Mouse (Mus musculus): ENCODE data around the gene Chd6.

The Chd6 gene

DNA sequence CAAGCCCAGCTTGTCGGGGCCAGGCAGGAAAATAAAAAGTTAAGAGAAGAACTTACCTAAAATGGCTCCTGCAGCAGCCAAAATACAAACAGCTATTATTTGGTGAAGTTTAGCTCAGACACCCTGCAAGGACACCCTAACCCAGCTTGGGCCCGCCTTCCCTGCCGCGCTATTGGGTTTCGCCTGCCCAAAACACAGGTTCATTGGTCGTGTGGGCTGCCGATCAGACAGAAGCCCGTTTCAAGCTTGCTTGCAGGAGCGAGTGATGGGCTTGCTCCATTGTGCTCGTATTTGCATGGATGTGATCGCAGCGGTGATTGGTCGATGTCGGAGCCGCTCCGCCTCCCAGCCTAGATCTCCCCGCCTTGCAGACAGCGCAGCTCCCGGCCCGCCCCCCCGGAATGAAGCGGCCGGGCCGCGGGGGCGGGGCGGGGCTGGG lies at the start of gene Chd6:
TSS of gene Chd6 (minus strand) at position 143 of the 439 bp plus-strand sequence.
- CTCF ChIA-PET = no interaction called here

DNA sequence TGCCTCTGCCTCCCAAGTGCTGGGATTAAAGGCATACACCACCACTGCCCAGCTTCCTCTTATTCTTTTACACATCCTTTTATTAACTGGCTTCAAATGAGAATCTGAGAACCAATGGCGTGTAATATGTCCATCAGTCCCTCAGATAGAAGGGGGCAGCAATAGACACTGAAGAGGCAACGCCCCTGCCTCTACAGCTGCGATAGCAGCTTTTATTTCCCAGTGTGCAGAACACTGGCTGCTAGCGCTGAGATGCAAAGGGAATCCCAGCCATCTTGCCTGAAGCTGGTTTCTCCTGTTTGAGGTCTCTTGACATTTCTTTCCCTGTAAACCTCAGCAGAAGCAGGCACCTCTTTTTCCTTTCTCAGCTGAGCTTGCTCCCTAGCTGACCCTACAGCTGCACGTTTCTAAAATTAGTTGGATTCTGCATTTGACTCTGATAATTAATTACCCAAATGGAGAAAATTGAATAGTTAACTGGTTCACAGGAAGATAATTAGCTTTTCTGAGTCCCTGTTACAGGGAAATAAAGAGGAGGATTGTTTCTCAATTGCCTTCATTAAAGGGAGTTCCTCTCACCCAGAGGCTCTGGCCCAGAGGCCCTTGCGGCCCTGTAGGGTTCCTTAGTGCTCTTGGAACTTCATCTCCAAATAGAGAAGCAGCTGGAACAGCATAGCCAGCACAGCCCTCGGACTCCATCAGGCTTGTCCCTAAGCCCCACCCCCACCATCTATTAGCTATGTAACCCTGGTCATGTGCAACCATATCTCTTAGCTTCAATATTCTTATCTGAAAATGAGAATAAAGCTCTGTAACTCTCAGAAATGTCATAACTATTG lies 41.3 kb upstream of the Chd6 start:
- CTCF ChIA-PET = no interaction called here

DNA sequence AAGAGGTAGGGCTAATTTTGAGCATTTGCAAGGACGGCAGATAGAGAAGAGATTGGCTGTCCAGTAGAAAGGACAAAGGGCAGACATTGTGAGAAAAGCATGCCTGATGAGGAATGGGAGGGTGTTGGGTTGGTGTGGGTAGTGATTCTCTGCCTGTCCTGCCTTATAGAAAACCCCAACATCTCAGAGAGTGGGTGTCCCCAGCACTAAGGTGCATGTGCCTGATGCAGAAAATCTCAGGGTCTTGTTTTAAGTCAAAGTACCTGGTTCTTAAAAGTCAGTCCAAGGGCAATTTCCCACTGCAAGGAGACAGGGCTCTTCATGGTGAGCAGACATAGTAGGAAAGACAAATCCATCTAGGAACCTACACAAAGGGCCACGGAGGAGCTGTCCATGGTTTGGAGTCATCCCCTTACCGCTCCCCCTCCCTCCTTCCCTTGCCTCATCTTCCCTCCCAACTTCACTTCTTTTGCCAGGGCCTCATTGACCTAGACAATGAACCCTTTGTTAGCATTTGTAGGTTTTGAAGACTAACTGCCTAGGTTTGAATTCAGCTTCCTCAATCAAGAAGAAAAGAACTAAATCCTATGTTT lies 39.6 kb upstream of the Chd6 start:
- CTCF ChIA-PET = no interaction called here

DNA sequence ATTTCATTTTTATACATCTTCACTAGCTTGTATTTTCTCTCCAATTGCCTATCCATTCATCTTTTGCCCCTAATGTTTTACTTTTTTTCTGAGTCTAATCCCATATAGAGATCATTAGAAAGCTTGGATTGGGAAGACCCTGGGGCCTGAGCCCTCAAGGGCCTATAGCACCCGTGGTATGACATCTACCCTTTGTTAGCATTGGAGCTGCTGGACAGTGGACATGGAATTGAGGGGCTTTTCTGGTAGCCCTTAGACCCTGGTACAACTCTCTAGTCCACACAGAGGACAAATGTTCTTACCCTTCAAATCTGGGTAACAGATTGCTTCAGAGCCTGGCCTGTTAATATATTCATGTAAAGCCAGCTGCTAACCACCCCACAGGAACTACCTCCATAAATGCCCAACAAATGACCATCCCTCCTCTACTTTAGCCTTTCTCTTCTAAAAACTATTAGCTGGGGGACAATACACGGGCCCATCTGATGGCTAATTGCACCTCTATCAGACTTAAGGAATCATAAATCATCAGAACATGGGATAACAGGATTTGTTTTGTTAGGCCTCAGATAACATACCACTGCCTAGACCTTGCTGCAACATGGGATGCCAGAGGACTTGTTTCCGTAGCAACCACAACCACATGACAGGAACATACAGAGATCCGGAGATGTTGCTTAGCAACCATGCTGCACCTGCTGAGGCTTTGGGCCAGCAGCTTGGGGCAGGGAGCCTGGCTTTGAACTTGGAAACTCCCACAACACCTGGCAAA lies 39.0 kb upstream of the Chd6 start:
- CTCF ChIA-PET = no interaction called here

DNA sequence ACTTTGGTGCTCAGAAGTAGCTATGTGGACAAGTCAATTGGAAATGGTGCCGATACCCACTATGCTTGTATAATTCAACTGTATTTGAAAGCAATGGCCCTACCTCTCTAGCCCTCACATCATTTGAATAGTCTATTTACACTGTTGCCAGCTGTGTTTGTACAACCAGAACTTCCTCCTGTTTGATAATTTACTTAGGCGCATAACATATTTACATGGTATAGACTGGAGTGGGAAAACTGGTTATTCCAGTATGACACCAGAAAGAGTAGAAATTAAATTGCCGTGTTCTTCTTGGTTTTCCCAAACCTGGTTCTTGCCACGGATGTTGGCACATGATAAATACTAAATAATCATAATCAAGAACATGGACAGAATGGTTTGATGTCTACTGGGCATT lies 35.9 kb upstream of the Chd6 start:
- CTCF ChIA-PET = no interaction called here

DNA sequence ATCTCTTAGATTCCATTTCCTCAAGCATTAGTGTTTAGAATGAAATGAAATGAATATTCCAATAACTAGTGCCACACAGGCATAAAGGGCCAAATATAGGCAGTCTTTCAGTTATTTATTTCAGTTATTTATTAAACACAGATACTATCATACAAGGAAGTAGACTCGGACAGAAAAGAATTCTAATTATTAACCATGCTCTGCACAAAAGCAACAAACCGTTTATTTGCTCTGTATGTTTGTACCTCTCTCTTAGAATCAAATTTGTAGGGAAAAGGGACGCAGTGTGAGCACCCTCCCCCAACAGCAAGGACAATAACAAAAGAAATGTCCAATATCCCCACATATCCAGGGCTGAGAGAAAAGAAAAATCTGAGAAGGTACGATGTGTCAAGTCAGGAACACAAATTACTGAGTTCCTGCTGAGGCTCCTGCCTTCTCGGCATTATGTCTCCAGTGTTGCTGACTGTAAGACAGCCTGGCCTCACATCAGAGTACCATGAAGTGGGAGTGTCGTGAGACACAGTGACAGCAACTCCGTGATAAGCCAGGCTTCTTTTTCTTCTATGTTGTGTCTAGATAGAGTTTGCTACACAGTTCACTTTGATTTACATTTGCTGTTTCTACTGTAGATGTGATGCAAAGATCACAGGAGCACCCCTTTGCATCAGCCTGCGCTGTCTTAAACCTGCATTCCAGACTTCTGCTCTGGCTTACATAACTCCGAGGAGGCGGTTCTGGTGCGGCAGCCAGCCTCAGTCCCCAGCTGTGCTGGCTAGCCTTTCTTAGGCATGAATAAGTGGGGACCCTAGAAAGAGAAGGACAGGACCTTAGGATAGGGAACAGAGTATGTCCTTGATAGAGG lies 30.0 kb upstream of the Chd6 start:
- CTCF ChIA-PET = no interaction called here

DNA sequence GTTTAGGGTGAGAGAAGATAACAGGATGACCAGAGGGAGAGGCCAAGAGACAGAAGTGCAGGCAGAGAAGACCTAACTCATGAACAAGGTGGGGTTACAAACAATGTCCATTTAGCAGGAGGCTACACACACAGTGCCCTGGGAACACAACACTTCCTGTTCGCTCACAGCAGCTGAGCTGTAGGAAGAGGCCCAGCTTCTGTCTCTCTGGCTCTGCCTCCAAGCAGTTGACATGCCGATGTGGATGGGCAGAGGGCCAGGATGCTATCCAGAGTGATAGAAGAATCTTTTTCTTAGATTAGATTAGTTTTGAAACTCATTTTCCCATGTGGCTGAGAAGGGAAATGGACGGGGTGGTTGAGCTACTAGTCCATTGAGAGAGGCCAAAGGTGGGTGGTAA lies 28.1 kb upstream of the Chd6 start:
- CTCF ChIA-PET = no interaction called here

DNA sequence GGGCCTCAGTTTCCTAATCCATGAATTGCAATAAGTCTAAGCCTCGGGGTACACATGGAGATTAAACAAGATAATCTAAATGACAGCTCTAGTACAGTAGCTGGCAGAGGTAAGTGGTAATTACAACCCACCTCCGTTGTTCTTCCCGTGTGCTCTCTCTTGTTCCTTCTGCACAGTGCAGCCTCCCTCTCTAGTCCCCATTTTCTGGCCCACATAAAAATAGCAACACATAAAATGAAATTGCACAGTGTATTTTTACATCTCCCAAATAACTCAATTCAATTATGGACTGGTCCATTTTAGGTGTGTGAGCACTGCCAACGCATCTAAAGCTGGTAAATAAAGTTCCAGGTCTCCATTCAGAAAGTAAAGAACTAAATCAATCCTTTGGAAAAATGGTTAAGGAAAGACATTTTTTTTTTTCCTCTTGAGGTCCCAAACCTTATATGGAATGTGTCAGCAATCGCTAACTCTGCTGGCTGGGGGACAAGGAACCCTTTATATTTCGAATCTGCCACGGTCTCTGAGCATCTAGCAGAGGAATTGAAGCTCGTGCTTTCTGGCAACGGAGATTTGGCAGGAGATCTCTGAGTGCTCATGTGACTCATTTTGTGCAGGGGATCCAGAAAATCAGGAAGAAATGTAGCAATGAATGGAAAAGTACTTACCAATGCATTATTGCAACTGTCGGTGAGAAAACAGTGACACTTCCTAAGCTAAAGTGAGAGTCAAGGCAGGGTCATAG lies 19.7 kb upstream of the Chd6 start:
- CTCF ChIA-PET = interaction anchor here (0.7 kb wide), 1 partner anchor 526 kb away, joined by 3 read pairs; no protein-coding TSS in a partner anchor

DNA sequence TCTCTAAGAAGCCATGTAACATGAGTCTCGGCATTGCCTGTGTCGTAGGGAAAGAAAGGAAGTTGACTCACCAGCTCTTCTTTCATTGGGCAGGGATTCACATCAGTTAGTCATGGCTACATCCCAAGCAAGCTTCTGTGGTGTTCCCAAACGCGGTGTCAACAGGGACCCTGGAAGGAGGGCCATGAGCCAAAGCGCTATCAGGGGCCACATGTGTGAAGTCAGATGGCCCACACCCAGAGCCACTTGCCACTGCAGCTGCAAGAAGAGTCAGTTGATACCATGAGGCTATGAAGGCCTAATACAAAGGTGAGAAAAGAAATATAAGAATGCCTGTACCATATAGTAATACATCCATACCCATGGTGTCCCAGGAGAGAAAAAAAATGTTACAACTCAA lies 3.1 kb upstream of the Chd6 start:
- CTCF ChIA-PET = no interaction called here

DNA sequence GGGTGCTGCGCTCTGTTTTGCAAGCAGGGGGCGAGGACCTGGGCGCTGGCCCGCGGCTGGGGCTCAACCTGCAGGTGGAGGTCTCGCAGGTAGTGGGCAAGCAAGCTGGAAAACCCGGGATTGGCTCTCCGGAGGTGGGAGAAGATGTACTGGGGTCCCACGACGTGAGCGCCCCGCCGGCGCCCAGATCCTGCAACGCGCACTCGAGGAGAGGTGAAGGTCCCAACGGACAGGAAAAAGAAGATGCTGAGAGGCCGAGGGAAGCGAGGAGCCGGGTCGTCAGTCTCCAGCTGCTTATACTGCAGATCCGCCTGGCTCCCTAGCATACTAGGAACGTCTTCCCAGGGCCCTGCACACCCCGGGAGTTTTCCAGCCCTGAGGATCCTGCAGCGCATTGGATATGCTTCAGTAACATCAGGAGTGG lies 535 bp upstream of the Chd6 start:
- CTCF ChIA-PET = no interaction called here

DNA sequence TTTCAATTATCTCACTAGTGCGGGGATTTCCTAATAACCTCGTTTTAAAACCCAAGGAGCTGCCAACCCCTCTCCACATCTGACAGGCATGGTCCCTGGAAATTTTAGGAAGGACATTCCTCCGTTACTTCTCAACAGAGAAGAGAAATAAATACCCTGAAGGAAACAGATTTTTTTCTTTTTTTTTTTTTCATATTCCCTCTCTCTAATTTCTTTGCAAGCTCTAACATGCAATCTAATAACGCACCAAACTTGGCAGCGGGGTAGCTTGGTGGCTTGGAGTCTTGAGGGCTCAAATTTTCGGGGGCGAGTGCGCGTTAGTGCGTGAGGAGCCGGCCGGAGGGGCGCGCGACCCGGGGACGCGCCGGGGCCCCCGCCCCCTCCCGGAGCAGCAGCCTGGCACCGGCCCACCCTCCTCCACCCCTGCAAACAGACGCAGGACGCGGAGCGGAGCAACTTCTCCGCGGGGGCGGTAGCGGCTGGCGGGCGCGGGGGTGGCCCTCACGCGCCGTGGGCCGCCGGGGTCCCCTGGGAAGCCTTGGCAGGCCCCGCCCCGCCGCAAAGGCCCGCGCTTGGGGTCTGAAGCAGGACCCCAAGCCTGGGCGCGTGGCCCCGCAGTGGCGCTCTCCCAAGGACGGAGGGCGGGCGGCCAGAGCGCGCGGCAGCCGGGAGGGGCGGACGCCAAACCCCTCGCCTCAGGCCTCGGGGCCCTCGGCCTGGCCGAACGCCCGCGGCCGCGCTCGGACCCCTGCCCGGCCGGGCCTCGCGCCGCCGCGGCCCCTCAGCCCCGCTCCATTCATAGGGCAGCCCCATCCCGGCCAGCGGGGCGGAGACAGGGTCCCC lies 569 bp downstream of the Chd6 start:
- CTCF ChIA-PET = interaction anchor here (0.6 kb wide), 1 partner anchor 260 kb away, joined by 3 read pairs; no protein-coding TSS in a partner anchor

DNA sequence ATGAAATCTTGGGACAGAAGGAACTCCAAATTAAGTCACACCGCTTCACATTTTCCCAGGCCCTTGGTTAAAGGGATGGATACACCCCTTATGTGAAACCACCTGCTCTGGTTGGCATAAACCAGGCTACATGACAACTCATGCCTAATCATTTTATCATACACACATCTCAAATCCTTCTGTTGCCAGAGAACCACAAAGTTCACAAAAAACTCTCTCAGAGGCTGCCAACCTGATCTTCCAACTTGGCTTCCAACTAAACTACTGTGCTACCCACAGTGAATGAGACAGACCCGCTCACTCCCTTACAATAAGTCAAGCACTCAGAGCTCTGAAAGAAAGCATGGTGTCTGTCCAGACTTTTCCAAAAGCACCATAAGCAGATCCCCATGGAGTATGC lies 1.6 kb downstream of the Chd6 start:
- CTCF ChIA-PET = no interaction called here

DNA sequence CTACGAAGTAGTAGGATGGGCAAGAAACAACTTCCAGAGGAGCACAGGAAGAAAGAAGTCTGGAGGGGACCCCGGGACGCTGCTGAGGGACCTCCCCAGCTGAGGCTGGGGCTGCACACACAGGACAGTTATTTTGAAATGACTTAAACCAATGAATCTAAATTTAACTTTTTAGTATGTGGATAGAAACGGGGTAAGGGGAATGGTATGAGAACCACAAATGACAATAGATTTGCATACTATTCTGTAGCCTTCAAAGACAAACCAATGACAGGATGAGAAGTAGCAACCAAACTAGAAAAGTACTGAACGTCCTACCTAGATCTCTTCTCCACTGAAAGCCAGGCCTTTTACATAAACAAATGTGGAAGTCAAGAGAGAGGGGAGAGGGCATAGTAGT lies 5.1 kb downstream of the Chd6 start:
- CTCF ChIA-PET = no interaction called here

DNA sequence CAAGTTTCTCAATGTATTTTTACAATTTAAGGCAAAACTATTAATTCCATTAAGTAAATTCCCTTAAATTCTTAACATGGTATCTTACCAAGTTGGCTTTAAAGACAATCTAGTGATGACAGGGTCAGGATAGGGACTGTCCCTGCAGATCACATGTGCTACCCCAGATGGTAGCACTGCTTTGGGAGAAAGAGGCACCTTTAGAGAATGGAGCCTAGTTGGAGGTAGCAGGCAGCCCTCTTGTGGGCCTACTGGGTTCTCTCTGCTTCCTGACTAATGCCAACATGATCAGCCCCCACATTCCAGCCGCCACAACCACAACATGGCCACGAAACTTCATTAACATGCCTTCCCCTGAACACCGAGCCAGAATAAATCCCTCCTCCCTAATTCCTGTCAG lies 6.8 kb downstream of the Chd6 start:
- CTCF ChIA-PET = no interaction called here

DNA sequence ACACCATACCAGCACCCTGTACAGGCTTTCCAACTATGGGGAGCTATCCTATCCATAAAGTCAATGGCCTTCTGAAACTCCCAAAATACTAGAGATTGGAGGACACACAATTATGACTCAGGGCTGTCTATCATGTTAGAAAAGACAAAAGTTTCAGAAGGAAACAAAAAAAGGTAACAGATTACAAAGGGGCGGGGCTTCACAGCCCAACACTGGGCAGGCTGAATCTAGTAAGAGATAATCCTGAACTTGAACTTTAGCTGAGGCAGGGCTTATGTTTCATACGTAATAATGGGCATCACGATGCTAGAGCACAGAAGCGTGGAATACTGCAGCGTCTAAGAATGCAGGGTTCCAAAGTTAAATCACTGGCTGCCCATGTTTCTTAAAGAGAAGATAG lies 11.1 kb downstream of the Chd6 start:
- CTCF ChIA-PET = no interaction called here

DNA sequence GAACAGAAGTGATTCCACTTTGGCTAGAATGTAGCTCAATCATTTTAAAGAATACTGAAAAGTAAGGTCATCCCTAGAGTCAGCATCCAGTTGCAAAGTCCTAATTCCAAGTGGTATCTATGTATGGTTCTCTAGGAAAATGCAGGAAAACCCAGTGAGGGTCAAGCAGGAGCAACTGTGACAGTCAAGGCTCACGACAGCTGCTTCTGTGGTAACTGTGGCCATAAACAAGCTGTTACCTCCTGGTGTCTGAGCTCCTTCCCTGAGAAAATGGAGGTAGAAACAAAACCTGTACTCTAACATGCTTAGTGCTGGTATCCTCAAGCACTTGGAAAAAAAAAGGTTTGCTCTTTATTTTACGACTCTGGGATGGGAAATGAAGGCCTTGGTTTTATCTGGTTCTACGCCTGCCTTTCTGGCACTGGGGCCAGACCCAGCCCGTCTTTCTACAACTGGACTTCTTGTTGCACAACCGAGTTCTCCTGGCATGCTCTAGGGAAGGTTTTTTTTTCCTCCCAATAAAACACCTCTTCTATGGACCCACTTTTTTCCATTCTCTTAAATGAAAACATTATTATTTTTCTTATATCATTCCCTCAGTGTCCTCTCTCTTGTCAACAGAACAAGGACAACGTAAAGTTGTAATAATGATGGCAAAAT lies 18.0 kb downstream of the Chd6 start:
- CTCF ChIA-PET = no interaction called here

DNA sequence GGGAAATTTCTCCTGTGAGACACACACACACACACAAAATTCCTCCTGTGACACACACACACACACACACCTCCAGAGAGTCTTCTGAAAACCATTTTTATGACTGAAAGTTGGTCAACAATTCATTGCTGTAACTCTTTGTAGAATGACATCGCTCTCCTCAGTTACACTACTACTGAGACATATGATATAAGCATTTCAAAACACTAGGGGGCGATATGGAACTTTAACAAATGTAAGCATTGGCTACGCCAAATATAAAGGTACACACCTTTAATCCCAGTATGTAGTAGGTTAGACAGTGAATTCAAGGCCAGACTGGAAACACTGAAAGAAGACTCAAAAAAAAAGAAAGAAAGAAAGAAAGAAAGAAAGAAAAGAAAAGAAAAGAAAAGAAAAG lies 18.7 kb downstream of the Chd6 start:
- CTCF ChIA-PET = interaction anchor here (1.1 kb wide), 1 partner anchor 358 kb away, joined by 5 read pairs; no protein-coding TSS in a partner anchor

DNA sequence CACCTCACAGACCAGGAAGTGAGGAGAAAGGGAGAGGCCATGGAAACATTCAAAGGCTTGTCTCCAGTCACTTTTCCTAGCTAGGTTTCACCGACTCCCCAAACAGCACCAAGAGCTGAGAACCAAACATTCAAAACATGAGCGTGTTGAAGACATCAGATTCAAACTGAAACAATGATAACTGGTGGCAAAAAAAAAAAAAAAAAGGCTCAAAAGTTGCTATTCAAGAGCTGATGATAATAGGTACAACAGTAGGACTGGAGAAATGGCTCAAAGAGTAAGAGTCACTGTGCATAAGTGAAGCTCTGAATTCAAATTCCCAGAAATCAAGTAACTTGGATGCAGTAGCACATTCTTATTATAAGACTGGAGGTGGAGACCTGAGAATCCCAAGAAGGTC lies 30.3 kb downstream of the Chd6 start:
- CTCF ChIA-PET = interaction anchor here (0.7 kb wide), 1 partner anchor 191 kb away, joined by 11 read pairs; no protein-coding TSS in a partner anchor

DNA sequence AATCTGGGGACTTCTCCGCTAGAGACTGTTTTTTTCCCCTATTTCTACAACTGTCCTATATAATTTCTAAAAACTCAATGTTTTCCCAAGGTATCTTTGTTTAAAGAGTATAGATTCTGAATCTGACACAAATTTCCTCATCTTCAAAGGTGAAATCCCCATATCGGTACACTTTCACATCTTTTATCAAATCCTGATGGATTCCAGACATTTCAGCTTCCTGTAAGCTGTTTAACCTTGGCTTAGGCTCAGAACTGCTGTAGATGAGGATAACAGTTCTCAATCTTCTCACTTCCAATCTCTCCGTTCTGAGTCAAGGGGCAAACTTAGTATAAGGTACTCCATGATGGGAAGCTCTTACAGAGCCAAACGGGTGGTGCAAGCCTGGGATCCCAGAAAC lies 32.6 kb downstream of the Chd6 start:
- CTCF ChIA-PET = no interaction called here

DNA sequence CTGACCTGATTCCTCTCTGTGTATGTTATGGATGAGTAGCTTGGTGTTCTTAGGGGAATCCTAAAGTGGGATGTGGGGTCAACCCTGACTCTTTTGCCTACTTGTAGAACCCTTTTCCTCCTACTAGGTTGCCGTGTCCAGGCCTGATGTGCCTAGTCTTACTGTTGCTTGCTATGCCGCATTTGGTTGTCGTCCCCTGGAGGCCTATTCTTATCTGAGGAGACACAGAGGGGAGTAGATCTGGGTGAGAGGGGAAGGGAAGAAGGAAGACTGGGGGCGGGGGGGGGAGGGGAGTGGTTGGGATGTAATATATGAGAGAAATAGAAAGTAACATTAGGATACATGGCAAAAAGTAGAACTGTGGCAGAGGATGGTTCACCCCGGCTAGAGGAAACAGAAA lies 33.3 kb downstream of the Chd6 start:
- CTCF ChIA-PET = no interaction called here

Data from spleen, embryonic (tissue).